Mouse (Mus musculus): ENCODE results near the gene Id3.
A peak's percentile ranks its signal among the peaks of the same experiment; 100 is the strongest.
"Not testable (repeated sequence)": the region's sequence is repeated elsewhere in the genome, so short reads cannot be mapped to it uniquely, and the experiment has no call there.

Gene Id3

DNA sequence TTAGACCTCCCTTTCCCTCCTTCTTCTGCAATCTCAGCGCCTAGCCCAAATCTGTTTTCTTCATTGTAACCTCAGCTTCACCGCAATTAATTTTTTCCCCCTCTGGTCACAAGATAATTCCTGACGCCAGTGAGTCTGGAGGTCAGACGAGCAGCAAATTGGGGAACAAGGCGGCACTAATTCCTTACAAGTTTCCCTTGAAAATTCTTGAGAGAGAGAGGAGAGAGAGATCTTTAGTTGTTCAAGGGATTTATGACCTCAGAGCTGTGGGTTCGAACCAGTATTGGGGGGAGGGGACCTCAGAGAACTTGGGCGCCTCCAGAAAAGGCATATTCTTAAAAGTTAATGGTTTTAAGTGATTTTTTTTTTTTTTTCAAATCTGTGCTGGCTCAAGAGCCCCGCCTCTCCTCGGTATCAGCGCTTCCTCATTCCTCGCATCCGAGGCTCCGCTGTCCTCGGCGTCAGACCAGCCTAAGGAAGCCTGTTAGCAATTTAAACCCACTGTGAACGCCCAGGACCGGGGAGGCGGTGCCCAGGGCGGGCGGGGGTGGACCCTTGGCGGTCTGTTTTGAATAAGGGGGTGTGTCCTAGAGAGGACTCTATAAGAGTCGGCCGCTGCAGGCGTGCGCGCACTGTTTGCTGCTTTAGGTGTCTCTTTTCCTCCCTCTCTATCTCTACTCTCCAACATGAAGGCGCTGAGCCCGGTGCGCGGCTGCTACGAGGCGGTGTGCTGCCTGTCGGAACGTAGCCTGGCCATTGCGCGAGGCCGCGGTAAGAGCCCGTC lies at the start of gene Id3:
TSS of gene Id3 (plus strand) at position 305 of the 784 bp plus-strand sequence.
- DNase-seq (ENCODE audit: low read depth, low spot score), result peak; percentile 98

- DNase-seq (ENCODE audit: low read depth, low spot score), result no peak
These were observed 48.6 kb upstream of the Id3 start for GRCm38 (mm10) chr4:136094519-136095219.

DNA sequence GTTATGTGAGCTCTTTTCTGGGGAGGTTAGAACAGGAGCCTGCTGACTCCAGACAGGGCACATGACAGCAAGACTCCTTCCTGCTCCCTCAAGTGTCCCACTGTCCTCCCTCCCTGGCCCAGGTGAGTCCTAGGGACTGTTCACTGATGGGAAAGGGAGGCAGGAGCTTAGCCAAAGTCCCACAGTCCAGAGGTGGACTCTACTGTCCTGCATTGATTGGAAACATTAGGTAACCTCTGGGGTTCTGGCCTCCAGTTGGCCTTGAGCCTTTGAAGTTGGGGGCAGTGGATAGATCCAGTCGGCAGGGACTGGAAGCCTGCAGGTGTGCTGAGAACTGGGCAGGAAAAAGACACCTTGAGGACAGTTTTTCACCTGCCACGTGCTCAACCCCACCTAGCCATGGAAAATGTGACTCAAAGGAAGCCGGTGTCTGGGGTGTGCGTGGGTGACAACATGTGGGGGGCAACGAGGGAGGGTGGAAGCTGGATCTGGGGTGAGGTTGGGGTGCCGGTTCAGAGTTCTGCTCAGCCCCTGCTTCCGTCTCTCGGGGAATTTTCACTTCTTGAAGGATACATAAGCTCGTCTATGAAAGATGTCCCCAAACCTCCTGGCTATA lies 47.7 kb upstream of the Id3 start:
- DNase-seq (ENCODE audit: low read depth, low spot score), result no peak

DNA sequence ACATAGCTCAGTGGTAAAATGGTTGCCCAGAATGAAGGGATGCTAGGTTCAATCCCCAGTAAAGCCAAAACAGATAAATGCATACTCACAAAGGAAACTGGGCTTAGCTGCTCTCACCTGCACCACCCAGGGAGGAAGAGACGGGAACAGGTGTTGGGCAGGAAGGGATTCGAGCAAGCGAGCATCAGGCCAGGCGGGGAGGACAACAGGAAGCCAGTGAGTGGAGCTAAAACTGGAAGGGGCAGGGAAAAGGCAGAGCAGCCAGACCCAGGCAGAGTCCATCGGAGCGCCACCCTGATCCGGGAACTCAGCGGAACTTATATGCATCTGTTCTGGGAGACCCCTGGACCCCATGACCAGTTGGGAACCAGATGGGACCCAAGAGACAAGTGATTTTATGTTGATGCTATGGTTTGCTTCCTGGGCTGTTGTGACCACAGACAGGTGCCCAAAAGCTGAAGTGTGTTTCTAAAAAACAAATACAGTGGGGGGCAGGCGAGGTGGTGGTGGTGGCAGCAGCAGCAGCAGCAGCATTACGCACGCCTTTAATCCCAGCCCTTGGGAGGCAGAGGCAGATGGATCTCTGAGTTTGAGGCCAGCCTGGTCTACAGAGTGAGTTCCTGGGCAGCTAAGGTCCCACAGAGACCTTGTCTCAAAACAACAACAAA lies 46.7 kb upstream of the Id3 start:
- DNase-seq (ENCODE audit: low read depth, low spot score), result no peak

DNA sequence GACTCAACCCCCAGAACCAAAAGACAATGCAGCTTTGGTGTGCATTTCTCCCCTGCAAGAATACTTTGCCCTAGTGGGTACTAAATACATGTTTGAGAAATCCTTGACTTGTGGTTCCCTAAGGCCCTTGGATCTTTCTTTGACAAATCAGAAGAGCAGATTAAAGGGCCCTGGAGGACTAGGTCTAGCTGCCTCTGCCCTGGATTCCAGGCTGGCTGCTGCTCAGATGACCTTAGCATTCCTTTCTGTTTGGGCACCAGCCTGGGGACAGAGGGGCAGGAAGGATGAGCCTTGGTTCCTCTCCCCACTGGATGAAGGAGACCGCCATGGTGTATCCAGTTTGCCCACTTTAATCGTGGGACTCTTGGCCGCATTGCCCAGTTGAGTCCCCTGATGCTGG lies 44.9 kb upstream of the Id3 start:
- no peak for DNase-seq (ENCODE audit: low read depth, low spot score)

- no peak for DNase-seq (ENCODE audit: low read depth, low spot score)
These were observed 42.8 kb upstream of the Id3 start for GRCm38 (mm10) chr4:136100396-136101070.

DNA sequence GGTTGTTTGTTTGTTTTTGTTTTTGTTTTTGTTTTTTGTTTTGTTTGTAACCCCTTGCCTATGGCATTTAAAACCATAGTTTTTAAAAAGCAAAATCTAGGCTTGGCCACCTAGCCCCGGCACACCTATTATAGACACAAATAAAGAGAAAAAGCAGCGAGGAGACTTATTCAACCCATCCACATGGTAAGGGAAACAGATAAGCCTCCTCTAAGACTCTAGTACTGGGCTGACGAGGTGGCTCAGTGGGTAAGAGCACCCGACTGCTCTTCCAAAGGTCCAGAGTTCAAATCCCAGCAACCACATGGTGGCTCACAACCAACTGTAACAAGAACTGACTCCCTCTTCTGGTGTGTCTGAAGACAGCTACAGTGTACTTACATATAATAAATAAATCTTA lies 41.5 kb upstream of the Id3 start:
- DNase-seq (ENCODE audit: low read depth, low spot score), result not testable (repeated sequence)

DNA sequence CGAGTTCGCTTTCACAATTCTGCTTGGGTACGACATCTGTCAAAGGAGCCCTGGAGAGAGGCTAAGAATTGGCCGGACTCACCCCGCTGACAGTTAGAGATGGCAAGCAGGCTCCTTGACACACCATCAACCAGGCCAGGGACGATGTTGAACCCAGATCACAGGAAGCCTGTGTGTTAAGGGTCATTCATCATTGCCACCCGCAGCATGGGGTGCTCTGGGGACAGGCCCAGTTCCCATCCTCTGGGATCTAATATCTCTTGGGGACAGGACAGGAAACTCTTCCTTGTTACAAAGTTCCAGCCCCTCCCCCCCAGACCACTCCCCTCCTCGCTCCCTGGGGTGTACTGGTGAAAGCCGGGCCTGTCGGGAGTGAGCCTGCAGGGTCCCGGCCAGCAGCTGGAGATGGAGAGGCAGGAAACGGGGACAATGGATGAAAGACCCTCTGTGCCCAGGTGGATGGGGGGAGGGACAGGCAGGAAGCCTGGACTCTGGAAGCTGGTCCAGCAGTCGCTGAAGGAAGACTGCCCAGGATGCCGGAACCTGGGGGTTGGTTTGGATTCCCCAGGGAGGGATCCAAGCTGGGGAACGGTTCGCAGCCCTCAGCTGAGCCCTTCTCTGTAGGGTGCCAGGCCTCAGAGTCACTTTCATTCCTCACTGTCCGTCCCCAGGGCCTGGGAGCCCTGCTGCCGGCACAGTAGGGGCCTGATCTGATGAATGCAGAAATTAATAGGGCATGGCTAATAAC lies 38.5 kb upstream of the Id3 start:
- DNase-seq (ENCODE audit: low read depth, low spot score), result peak; percentile 67

- DNase-seq (ENCODE audit: low read depth, low spot score), result peak; percentile 63
These were observed 36.4 kb upstream of the Id3 start for GRCm38 (mm10) chr4:136106880-136107301.

DNA sequence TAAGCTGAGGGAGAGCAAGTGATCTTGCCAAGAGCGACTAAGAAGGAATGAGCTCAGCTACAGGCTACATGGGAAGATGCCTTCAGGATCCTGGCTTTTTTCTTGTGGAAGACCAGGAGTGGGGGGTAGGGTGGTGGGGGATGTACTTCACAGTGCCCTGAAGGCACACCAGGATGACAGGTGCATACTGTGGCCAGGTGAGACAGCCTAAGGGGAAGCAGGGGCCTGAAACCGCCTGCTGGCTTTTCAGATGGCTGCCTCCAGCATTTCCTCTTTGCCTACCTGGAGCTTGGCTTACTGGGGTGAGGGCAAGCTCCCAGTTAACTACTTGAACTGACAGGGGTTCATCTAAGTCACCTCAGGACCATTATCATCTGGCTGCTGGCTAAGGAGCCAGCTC lies 34.1 kb upstream of the Id3 start:
- no peak for DNase-seq (ENCODE audit: low read depth, low spot score)

DNA sequence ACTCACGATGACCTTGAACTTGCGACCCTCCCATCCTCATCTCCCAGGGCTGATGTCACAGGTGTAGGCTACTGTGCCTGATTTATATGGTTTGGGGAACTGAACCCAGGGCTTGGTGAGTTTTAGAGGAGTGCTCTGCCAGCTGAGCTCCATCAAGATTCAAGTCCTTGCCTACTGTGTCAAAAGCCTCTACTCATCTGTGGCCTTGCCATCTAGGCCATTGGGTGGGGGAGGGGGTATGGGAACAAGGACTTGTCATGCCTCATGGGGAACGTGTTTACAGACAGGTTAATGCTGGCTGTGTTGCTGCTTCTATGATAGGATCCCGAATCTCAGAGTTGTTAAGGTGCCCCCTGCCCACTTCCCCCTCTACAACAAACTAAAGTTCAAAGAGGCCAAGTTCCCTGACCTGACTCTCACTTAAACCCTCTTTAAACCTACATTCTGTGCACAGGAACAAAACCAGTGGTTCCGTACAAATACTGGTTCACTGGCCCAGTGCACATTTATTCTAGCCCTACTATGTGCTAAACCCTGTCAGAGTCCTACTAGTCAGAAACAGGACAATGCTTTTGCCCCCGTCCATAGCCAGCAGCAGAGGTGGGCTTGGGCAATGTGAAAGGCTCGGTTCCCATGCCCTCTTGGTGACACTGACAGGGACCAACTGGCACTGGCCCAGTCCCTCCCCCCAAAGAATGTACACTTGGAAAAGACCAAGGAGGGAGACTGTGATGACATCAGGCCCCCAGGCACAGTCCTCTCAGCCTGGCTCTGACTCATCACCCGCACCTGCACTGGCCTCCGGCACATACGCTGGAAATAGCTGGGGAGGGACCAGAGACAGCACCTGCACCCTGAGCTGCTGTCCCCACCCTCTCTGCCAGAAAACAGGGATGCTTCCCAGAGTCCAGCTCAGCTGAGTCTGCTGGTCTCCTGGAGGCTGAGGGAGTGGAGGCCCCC lies 33.1 kb upstream of the Id3 start:
- no peak for DNase-seq (ENCODE audit: low read depth, low spot score)

- DNase-seq (ENCODE audit: low read depth, low spot score), result no peak
These were observed 31.0 kb upstream of the Id3 start for GRCm38 (mm10) chr4:136112344-136112743.

- no peak for DNase-seq (ENCODE audit: low read depth, low spot score)
These were observed 28.6 kb upstream of the Id3 start for GRCm38 (mm10) chr4:136114747-136115146.

DNA sequence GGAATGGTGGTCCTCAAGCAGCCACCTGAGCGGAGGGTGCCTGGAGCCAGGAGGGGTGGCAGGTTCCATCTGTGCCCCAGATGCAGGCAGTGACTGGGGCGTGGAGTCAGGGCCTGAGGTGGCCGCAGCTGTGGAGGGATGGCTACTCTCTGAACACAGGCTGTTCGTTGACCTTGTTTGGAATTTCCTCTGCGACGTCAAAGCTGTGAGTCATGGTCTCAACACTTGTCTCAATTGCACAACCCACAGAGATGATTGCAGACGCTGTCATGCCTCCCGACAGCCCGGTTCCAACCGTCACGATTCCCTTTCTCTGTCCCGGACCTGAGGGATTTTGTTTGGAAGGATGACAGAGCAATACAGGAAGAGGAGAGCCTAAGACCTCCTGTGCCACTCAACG lies 26.3 kb upstream of the Id3 start:
- DNase-seq (ENCODE audit: low read depth, low spot score), result no peak

DNA sequence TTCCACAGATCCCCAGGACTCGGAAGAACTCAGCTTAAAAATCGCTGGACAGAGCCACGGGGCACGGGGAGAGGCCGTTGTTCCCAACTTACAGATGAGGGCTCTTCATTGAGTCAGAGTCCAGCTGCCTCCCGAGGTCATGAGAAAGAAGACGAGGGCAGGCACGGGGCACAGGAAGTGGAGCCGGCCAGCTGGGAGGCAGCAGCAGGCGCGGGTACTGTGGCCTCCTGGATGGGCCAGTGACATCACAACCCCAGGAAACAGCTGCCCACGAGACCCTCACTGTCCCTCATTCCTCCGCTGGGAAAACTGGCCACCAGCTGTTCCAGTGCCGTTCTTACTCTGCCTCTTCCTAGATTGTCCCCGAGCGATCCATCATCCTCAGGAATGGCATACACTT lies 23.3 kb upstream of the Id3 start:
- DNase-seq (ENCODE audit: low read depth, low spot score), result no peak

- DNase-seq (ENCODE audit: low read depth, low spot score), result no peak
These were observed 22.1 kb upstream of the Id3 start for GRCm38 (mm10) chr4:136121158-136121557.

- DNase-seq (ENCODE audit: low read depth, low spot score), result no peak
These were observed 21.3 kb upstream of the Id3 start for GRCm38 (mm10) chr4:136121844-136122468.

DNA sequence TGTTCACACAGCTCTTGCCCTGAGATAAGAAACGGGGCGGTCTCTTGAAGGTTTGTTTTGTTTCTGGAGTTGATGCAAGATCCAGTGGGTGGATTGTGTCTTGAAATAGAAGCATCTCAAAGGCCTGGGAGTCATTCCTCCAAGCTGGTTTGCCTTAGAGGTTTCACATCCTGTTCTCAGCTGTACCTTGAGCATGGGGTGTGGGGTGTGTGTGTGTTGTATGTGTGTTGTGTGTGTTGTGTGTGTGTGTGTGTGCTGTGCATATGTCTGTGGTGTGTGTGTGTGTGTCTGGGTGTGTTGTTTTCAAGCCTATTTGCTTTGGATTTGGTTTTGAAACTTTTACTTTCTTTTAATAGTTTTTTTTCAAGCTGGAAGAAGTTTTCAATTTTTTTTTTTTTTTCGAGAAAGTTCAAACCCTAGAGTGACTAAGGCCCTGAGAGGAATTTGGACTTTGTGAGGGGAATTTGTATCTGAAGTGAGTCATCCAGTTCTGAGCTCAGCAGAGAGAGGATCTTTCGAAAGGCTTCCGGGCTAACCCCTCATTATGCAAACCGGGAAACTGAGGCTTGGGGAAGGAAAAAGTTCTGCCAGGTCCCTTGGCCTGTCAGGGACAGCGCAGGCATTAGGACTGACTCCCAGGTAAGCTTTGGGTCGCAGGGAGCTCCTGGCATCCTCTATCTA lies 20.0 kb upstream of the Id3 start:
- no peak for DNase-seq (ENCODE audit: low read depth, low spot score)

DNA sequence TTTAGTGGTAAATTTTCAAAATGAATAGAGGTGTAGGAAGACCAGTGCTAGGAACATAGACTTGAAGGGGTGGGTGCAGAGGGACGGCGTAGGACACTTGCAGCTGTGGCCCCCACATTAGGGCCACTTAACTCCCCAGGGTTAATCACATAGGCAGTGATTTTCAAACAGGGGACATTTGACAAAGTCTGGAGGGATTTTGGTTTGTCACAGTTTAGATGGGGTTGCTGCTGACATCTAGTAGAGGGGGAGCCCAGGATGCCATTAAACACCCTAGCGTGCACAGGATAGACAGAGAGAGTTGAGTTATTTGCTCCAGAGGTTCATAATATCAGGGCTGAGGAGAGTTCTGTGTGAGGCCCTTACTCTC lies 19.5 kb upstream of the Id3 start:
- DNase-seq (ENCODE audit: low read depth, low spot score), result no peak
